Mouse (Mus musculus): Measurements from ENCODE around the gene Abl1.

The Abl1 gene

DNA sequence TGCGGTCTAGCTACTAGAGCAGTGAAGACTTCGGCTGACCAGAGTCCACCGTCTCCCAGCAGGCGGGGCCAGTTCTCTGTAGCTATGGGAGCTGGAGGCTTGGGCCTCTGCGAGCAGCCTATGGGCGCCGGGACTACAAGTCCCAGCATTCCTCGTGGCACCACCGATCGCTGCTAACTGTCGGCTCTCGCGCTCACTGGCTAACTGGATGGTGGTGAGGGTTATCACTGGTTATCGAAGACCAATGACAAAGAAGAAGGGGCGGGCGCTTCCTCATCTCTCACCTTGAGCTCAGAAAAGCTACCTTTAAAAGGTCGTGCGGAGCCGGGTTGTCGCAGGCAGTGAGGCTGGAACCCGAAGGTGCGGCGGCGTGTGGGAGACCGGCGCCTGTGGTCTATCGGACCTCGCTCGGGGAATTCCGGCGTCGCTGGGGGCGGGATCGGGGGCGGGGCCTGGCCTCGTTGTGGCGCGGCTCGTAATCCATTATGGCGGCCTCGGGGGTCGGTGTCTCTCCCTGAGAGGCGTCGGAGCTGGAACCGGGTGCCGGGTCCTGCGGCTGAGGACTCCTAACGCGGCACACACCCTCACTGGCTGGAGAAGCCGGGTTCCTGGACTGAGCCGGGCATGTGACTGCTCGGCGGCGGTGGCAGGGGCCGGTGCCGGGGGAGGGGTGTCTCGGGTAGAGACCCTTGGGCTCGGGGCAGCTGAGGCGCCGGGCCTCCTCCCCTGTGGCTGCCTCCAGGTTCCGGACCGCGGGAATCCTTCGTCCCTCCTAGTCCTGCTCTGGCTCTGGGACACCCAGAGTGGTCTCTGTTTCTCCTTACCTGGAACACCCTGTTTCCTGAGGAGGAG is at the start of gene Abl1:
Abl1 (plus strand) TSS at position 303 of the 852 bp plus-strand sequence.
- TF ChIP-seq GATA4 (IDR thresholded peaks at IDR 0.05; ENCODE audit: insufficient replicate concordance, low read length), result no peak; the same call in 1 of the 2 replicates

DNA sequence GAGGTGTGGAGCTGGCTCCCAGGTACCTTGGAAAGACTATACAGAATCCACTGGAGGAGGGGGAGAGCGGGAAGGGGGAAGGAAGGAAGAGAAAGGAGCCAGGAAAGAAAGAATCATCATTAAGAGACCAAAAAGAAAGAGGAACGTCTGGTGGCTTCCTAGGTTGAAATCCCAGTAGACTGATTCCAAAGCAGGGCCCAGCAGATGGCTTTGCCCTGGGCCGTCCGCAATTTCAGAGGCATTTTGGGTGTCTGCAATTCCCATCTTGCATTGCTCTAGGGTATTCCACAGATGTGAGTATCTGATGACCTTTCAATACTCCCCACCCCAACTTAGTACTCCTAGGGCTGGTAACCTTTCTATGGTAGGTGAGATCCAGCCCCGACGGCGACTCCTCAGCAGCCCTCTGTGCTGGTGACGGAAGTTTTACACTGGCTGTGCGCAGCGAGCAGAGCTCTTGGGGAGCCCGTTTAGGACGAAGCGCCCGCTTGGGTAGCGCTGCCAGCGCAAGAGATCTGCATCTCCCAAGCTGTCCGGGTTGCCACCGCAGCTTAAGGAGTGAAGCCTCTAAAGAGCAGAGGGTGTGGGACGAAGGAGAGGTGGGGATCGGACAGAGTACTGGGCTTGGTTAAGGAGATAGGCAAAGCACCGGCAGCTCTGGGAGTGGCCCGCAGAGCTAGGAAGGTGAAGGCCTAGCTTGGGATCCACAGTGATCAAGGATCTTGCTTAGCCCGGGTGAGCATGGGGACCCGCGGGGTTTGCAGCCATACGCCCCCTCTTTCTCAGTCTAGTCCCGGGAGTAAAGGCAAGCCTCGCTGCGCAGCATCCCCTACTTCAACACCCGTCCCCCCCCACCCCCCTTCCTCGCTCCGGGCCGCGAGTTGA is 49.4 kb upstream of the Abl1 start:
- TF ChIP-seq GATA4 (IDR thresholded peaks at IDR 0.05; ENCODE audit: insufficient replicate concordance, low read length), result no peak

DNA sequence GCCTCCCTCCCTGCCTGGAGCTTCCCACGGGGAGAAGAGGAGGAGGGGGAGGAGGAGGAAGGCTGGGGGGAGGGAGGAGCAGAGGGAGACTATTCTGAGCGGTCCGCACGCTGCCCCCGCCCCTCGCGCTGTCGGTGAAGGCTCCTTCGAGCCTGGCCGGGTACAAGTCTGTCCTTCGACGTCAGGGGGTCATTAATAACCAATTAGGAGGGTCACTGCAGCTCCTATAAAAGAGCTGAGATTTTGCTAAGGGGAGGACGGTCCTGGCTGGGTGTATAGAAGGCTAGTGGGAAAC is 48.8 kb upstream of the Abl1 start:
- no peak for TF ChIP-seq GATA4 (IDR thresholded peaks at IDR 0.05; ENCODE audit: insufficient replicate concordance, low read length)

DNA sequence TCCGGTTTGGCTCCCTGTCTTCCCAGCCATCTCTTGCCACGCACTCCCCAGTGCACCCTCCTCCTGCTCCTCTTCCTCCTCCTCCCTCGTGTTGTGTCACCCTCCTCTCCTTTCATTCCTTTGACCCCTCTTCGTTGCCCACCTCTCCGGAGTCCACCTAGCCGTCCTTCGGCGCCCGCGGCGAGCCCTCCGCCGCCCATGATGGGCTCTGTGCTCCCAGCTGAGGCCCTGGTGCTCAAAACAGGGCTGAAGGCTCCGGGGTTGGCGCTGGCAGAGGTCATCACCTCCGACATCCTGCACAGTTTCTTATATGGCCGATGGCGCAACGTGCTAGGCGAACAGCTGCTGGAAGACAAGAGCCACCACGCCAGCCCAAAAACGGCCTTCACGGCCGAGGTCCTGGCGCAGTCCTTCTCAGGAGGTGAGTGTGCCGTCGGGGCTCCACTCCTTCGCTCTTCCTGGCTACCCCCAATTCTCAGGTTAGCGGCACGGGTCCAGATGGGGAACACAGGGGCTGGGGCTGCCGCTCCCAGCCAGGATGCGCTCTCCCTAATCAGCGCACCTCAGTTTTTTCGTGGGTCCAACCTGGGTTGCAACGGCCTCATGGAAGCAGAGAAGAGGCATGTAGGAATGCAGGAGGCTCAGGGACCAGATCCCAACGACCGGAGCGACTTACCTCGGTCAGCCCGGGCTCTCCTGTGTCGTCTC is 48.1 kb upstream of the Abl1 start, which contains the start of gene Prdm12:
Prdm12 (plus strand) TSS at position 137 of the 708 bp plus-strand sequence.
- no peak for TF ChIP-seq GATA4 (IDR thresholded peaks at IDR 0.05; ENCODE audit: insufficient replicate concordance, low read length)

DNA sequence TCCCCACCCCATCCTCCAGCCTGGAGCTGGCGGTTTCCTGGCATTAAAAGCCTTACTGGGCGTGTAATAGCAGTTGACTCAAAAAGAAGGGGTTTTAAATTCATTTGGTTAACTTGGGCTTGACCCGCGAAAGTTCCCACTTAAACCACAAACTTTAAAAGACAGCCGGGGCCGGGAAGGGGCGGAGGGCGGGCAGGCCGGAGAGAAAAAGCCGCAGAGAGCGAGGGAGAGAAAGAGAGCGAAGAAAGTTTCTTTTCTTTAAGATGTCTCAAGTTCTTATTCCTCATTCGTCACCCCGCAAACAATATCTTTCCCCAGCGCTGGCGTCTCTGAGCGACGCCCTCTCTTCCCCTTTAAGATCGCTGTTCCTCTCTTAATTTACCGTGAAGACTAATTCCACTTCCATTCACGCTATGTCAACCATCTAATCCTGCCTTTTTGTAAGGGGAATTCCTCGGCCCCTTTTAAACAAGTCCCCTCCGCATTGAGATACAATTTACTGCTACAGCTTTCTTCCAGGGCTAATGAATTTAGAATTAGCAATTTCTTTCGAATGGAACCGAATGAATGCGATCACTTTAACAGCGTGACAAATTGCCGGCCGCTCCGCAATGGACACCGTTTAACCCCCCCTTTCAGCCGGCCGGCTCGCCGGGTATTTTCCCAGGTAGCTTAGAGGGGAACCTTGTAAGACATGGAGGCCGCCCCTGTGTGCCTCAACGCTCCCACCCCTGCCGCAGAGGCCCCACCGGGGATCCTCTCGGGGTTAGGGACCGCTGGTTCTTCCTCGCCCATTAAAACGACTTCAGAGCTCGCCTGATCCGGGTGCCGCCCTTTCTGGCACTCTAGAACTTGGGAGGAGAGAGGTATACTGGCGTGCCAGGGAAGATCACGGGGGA is 47.3 kb upstream of the Abl1 start:
- TF ChIP-seq GATA4 (IDR thresholded peaks at IDR 0.05; ENCODE audit: insufficient replicate concordance, low read length), result no peak

DNA sequence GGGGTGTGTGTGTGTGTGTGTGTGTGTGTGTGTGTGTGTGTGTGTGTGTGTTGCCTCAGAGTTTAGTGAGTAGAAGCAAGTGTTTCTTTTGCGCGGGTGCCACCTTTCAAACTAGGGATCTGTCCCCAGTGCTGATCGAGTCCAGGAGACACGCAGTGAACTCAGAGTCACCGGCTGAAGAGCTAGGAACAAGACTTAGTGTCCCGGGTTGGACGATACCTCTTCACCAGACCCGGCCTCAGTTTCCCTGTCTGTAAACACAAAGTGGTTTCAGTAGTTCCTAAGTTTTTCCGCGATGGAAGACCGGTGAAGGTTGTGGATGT is 46.7 kb upstream of the Abl1 start:
- no peak for TF ChIP-seq GATA4 (IDR thresholded peaks at IDR 0.05; ENCODE audit: insufficient replicate concordance, low read length)

DNA sequence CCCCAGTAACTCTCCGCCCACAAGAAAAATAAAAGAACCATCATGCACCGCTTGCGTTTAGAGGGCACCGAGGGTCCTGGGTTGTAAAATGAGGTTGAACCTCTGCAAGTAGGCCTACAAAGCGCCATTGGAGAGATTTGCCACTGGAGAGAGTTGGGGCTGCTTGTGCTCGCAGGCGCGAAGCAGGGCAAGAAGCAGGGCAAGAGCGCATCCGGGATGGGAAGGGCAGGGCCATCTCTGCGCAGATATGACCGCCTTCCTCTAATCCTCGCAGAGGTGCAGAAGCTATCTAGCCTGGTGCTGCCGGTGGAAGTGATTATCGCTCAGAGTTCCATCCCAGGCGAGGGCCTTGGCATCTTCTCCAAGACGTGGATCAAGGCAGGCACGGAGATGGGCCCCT is 46.2 kb upstream of the Abl1 start:
- TF ChIP-seq GATA4 (IDR thresholded peaks at IDR 0.05; ENCODE audit: insufficient replicate concordance, low read length), result no peak

DNA sequence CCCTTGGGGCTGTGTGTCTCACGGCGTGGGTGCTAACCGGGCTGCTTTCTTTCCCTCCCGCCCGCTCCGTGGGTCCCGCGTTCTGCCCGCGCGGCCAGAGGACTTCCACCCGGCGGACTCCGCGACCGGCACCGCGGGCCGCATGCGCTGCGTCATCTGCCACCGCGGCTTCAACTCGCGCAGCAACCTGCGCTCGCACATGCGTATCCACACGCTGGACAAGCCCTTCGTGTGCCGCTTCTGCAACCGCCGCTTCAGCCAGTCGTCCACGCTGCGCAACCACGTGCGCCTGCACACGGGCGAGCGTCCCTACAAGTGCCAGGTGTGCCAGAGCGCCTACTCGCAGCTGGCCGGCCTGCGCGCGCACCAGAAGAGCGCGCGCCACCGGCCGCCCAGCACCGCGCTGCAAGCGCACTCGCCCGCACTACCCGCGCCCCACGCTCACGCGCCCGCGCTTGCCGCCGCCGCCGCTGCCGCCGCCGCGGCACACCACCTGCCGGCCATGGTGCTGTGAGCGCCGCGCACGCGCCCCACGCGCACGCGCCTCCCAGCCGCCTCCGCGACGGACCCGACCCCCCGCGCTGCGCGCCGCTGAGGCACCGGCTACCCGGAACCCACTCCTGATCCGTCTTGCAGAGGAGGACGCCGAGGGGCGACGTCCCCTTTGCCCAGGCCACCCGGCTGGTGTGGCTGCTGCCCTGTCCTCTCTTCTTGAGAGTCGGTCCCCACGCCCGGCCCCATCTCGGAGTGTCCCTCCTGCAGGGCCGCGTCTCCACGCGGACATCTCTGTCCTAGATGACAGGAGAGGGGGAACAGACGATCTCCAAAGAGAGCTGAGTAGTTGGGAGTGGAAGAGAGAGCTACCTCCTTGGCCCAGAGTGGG is 34.0 kb upstream of the Abl1 start:
- no peak for TF ChIP-seq GATA4 (IDR thresholded peaks at IDR 0.05; ENCODE audit: insufficient replicate concordance, low read length)

DNA sequence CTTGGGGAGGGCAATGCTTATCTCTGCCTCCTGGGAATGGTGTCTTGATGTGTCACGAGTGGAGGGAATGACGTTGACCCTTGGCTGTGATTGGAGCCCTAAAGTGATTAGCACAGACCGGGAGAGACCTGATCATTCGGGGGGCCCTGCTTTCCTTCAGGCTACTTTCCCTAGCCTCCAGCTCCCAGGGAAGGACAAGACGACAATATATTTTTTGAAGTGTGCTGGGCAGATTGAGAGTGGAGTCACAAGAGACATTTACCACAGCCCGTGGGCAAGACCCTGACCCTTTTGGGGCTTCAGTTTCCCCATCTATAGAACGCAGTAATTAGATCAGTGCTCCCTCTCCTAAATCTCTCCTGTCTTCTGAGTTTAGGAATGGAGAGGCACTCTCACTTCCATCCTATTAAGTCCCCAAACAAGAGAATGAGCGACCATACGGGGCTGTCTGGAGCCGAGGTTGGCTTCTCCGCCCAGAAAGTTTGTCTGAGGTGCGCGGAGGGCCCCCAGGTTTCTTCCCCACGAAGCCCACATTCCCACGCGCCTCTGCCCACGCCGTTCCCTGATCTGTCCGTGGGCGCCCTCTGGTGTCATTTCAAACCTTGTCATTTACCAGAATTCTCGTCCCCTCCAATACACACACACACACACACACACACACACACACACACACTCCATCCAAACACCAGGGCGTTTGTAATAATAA is 33.2 kb upstream of the Abl1 start:
- no peak for TF ChIP-seq GATA4 (IDR thresholded peaks at IDR 0.05; ENCODE audit: insufficient replicate concordance, low read length)

DNA sequence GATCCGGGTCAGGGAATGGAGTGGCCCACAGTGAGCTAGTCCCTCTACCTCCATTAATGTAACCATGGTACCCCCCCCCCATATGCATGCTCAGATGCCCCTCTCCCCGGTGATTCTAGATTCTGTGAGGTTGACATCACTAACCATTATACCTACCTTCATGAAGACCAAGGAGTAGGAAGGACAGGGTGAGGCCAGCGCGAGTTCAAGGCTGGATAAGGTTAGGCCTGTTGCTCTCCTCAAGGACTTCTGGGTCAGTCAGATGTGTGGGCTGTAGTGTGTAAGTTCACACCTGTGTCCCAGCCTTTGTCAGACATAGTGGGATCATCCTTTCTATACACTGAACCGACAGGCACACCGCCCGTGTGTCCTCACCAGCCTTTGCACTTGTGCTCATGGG is 31.8 kb upstream of the Abl1 start:
- TF ChIP-seq GATA4 (IDR thresholded peaks at IDR 0.05; ENCODE audit: insufficient replicate concordance, low read length), result no peak

DNA sequence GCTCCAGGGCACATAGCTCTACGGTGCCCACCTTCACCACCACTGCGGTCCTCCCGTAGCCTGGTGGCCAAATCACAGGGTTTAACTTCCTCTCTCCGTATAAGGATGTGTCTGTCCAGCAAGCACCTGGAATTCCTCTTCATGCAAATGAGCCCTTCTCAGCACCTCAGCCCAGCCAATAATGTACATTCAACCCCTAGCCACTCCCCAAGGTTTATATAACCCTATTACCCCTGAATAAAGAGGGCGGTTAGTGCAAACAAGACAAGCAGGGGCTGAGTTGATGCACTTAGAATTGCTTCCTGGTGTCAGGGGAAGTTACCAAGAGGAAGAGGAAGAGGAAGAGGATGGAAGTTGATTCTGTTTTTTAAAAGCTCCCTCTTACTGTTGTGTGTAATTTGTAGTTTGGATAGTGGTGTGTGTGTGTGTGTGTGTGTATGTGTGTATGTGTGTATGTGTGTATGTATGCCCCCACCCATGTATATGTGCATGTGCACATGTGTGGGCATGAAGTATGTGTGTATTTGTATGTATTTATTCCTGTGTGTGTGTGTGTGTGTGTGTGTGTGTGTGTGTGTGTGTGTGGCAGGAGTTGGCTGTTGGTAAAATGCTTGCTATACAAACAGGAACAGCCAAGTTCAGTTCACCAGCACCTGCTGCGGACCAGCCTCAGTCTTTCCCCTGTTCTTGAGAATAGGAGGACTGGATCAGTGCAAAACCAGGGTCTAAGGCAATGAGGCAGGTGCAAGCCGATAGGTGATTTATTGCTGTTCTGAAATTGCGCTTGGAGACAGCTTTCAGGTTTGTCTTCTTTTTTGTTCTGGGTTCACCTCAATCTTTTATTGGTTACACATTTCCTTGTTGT is 25.0 kb upstream of the Abl1 start:
- TF ChIP-seq GATA4 (IDR thresholded peaks at IDR 0.05; ENCODE audit: insufficient replicate concordance, low read length), result no peak

DNA sequence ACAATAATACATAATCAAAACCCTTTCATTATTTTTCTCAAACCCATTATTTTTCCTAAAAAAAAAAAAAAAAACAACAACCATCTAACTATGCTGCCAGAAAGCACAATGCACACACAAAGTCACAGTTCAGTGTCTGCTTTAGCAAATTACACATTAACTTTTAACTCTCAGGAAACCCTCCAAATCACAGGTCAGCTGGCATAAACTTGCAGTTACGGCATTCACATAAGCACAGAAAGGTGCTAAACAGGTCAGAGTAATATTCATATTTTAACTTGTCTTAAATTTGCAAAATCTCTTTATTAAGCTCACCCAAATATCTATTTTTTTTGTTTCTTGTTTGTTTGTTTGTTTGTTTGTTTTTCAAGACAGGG is 24.4 kb upstream of the Abl1 start:
- TF ChIP-seq GATA4 (IDR thresholded peaks at IDR 0.05; ENCODE audit: insufficient replicate concordance, low read length), result no peak
